Mouse (Mus musculus): ENCODE results near the gene Styk1. TPM values are rescaled to one million over a fixed set of nuclear protein-coding genes. Genes with fewer than 3 reads are reported as not detected.

Styk1 gene
- polyA plus RNA-seq, 1 experiment from 2014 or later: 0.20 TPM

GRCm38 (mm10) chr6:131382984-131383337, 29.6 kb upstream of the Styk1 start:
- Histone ChIP-seq H3K4me3 (no peak overlapping the region), H3K4me1 (peaks cover 35% of the 10 kb centered on the region), H3K27ac (replicated peaks) (no peak overlapping the region), H3K9me3 (replicated peaks) (no peaks in the 10 kb centered on the region), H3K36me3 (peaks cover 45% of the 10 kb centered on the region), H3K27me3 (ENCODE audit: low read depth, poor library complexity, severe bottlenecking) (no peaks in the 10 kb centered on the region)
- WGBS: 86% methylated on average over 3 of the region's 3 CpGs
- DNase-seq (ENCODE audit: low spot score): no peak

GRCm38 (mm10) chr6:131382232-131382983, 29.0 kb upstream of the Styk1 start:
- no peak overlapping the region for H3K27ac ChIP-seq (replicated peaks)
- DNase-seq (ENCODE audit: low spot score): no peak
- no peaks in the 10 kb centered on the region for H3K9me3 ChIP-seq (replicated peaks)
- H3K4me1 ChIP-seq: peaks cover 33% of the 10 kb centered on the region
- H3K36me3 ChIP-seq: peaks cover 50% of the 10 kb centered on the region
- H3K4me3 ChIP-seq: no peak overlapping the region
- WGBS: 73% methylated on average over 14 of the region's 14 CpGs
- no peaks in the 10 kb centered on the region for H3K27me3 ChIP-seq (ENCODE audit: low read depth, poor library complexity, severe bottlenecking)

GRCm38 (mm10) chr6:131378858-131379428, 25.5 kb upstream of the Styk1 start:
- Histone ChIP-seq H3K36me3 (peaks cover 85% of the 10 kb centered on the region), H3K4me3 (no peak overlapping the region), H3K27ac (replicated peaks) (no peak overlapping the region), H3K27me3 (ENCODE audit: low read depth, poor library complexity, severe bottlenecking) (no peaks in the 10 kb centered on the region), H3K4me1 (peaks cover 10% of the 10 kb centered on the region; the same call in 1 of the 2 replicates), H3K9me3 (replicated peaks) (no peaks in the 10 kb centered on the region)
- DNase-seq (ENCODE audit: low spot score): no peak
- 94% methylated on average over 18 of the region's 18 CpGs for WGBS

GRCm38 (mm10) chr6:131377378-131377777, 24.0 kb upstream of the Styk1 start:
- H3K4me1 ChIP-seq: peaks cover 4% of the 10 kb centered on the region; the same call in 1 of the 2 replicates
- peaks cover 98% of the 10 kb centered on the region for H3K36me3 ChIP-seq
- H3K27me3 ChIP-seq (ENCODE audit: low read depth, poor library complexity, severe bottlenecking): no peaks in the 10 kb centered on the region
- DNase-seq (ENCODE audit: low spot score): no peak
- no peak overlapping the region for H3K27ac ChIP-seq (replicated peaks)
- 95% methylated on average over 5 of the region's 5 CpGs for WGBS
- no peaks in the 10 kb centered on the region for H3K9me3 ChIP-seq (replicated peaks)
- H3K4me3 ChIP-seq: no peak overlapping the region

DNA sequence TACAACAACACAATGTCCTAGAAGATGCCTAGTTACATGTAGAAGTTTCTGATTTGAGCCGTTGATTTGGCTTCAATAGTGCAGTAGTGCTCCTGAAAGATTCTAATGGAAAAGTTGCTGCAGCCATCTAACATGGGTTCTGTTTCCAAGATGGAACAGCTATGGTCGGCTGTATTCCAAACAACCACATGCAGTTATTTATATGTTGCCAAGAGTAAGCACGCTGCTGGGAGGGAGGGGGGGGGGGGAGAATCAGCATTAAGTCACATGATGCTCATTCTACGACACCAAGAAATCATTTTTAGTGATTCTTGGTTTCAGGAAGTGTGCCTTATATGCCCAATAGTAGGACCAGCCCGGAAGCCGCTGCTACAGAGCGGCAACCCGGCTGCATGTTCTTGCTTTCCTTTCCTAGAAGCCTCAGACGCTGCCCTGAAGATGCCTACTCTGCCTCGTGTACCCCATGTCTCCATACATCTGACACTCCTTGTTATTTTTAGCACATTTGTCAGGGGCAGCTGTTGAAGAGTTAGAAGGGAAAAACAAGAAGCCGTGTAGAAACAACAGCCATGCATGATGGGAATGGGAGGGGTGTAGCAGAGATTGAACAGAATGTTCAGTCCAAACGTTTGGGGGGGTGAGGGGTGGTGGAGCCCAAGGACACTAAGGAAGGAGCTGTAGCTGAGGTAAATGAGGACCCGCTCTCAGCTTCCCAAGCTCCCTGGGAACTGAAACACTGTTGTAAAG, 21.4 kb upstream of the Styk1 start:
- WGBS: 90% methylated on average over 13 of the region's 13 CpGs
- peaks cover 99% of the 10 kb centered on the region for H3K36me3 ChIP-seq
- H3K9me3 ChIP-seq (replicated peaks): no peaks in the 10 kb centered on the region
- H3K27me3 ChIP-seq (ENCODE audit: low read depth, poor library complexity, severe bottlenecking): no peaks in the 10 kb centered on the region
- no peak overlapping the region for H3K27ac ChIP-seq (replicated peaks)
- DNase-seq (ENCODE audit: low spot score): no peak
- no peaks in the 10 kb centered on the region for H3K4me1 ChIP-seq
- no peak overlapping the region for H3K4me3 ChIP-seq

DNA sequence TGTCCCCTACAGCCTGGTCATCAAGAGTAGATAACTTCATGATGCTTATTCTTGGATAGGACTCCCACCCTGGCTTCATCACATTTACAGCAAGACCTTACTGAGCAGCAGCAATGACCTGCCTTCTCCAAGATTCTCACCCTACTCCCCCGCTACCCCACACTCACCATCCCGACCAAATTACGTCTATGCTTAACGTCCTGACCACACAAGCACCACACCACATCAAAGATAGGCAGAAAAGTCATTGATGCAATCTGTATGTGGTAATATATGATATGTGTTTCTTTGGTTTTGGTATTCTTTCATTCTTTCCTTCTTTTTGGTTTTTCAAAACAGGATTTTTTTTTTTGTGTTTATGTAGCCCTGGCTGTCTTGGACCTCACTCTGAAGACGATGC, 19.8 kb upstream of the Styk1 start:
- WGBS: 94% methylated on average over 5 of the region's 5 CpGs
- no peaks in the 10 kb centered on the region for H3K27me3 ChIP-seq (ENCODE audit: low read depth, poor library complexity, severe bottlenecking)
- H3K9me3 ChIP-seq (replicated peaks): no peaks in the 10 kb centered on the region
- no peak for DNase-seq (ENCODE audit: low spot score)
- H3K4me1 ChIP-seq: no peaks in the 10 kb centered on the region
- no peak overlapping the region for H3K4me3 ChIP-seq
- H3K36me3 ChIP-seq: peaks cover 98% of the 10 kb centered on the region
- H3K27ac ChIP-seq (replicated peaks): no peak overlapping the region

DNA sequence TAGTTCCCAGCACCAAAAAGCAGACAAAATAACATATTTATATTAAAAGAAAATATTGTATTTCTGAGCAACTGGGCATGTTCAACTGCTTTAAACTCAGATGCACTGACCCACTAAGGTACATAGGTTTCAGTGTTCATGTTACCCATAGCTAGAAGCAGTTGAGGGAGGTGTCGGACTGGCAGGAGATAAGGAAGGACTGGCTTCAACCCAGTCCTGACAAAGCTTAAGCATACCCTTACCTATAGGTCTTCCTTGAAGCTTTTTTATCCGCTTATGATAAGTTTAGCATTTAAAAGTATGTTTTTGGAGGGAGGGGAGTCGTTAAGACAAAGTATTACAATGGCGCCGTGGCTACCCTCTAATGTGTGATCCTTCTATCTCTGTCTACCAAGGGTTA, 17.4 kb upstream of the Styk1 start:
- no peak overlapping the region for H3K27ac ChIP-seq (replicated peaks)
- H3K9me3 ChIP-seq (replicated peaks): no peaks in the 10 kb centered on the region
- H3K4me3 ChIP-seq: no peak overlapping the region
- H3K27me3 ChIP-seq (ENCODE audit: low read depth, poor library complexity, severe bottlenecking): no peaks in the 10 kb centered on the region
- no peaks in the 10 kb centered on the region for H3K4me1 ChIP-seq
- WGBS: 97% methylated on average over 5 of the region's 5 CpGs
- peaks cover 98% of the 10 kb centered on the region for H3K36me3 ChIP-seq
- no peak for DNase-seq (ENCODE audit: low spot score)

DNA sequence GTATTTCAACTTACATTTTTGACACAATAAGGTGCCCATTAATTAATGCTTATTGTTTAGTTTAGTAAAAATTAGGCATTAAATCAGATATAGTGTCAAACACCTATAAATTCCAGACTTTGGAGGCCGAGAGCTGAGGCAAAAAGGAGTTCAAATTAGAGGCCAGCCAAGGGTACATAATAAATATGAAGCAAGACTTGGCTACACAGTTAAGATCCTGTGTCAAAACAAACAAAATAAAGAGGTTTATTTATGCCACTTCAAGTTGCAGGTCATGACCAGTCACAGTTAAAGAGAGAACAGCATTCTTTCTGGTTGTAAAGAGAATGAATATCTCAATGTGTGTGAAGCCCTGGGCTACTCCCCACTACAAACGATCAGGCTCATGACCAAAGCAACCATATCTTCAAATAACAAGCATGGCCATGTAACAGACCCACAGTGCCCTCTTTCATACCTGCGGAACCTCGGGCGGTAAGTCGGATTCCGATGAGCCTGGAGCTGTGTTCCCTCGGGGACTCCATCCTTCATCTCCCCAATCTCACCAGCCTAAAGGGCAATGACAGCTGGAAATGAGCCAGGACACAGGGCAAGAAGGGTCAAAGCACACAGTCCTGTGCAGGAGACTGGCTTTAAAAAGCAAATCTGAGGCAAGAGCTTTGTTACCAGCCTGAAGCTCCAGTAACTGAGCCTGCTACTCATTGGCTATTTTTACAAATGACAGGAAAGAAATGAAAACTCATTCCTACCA, 16.6 kb upstream of the Styk1 start:
- peaks cover 98% of the 10 kb centered on the region for H3K36me3 ChIP-seq
- WGBS: 93% methylated on average over 8 of the region's 8 CpGs
- no peak for DNase-seq (ENCODE audit: low spot score)

GRCm38 (mm10) chr6:131367101-131367500, 13.7 kb upstream of the Styk1 start:
- H3K27ac ChIP-seq (replicated peaks): no peak overlapping the region
- H3K4me3 ChIP-seq: no peak overlapping the region
- 66% methylated on average over 4 of the region's 4 CpGs for WGBS
- H3K36me3 ChIP-seq: peaks cover 88% of the 10 kb centered on the region
- H3K9me3 ChIP-seq (replicated peaks): no peaks in the 10 kb centered on the region
- no peaks in the 10 kb centered on the region for H3K27me3 ChIP-seq (ENCODE audit: low read depth, poor library complexity, severe bottlenecking)
- no peaks in the 10 kb centered on the region for H3K4me1 ChIP-seq
- DNase-seq (ENCODE audit: low spot score): no peak

More for the DNA sequence above, 16.6 kb upstream of the Styk1 start:
- no peaks in the 10 kb centered on the region for H3K4me1 ChIP-seq
- no peak overlapping the region for H3K4me3 ChIP-seq
- no peaks in the 10 kb centered on the region for H3K27me3 ChIP-seq (ENCODE audit: low read depth, poor library complexity, severe bottlenecking)
- no peaks in the 10 kb centered on the region for H3K9me3 ChIP-seq (replicated peaks)
- no peak overlapping the region for H3K27ac ChIP-seq (replicated peaks)

DNA sequence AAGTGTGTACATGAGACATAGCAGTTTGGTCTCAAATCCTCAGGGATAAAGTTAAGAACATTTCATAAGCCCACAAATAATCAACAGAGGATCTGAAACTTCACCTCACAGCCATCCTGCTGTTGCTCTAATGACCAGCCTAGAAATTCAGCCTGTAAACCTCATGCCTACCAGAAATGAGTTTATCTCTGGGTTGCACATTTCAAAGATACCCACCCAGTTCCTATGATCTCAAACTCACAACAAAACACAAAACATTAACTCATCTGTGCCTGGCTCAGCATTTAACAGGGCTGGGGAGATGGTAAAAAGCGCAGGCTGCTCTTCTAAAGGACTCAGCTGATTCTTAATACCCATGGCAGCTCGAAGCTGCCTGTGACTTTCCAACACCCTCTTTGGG, 11.0 kb upstream of the Styk1 start:
- no peaks in the 10 kb centered on the region for H3K27me3 ChIP-seq (ENCODE audit: low read depth, poor library complexity, severe bottlenecking)
- DNase-seq (ENCODE audit: low spot score): no peak
- no peaks in the 10 kb centered on the region for H3K9me3 ChIP-seq (replicated peaks)
- peaks cover 61% of the 10 kb centered on the region for H3K36me3 ChIP-seq
- H3K4me3 ChIP-seq: no peak overlapping the region
- H3K27ac ChIP-seq (replicated peaks): no peak overlapping the region
- no peaks in the 10 kb centered on the region for H3K4me1 ChIP-seq
- 92% methylated on average over 2 of the region's 2 CpGs for WGBS

DNA sequence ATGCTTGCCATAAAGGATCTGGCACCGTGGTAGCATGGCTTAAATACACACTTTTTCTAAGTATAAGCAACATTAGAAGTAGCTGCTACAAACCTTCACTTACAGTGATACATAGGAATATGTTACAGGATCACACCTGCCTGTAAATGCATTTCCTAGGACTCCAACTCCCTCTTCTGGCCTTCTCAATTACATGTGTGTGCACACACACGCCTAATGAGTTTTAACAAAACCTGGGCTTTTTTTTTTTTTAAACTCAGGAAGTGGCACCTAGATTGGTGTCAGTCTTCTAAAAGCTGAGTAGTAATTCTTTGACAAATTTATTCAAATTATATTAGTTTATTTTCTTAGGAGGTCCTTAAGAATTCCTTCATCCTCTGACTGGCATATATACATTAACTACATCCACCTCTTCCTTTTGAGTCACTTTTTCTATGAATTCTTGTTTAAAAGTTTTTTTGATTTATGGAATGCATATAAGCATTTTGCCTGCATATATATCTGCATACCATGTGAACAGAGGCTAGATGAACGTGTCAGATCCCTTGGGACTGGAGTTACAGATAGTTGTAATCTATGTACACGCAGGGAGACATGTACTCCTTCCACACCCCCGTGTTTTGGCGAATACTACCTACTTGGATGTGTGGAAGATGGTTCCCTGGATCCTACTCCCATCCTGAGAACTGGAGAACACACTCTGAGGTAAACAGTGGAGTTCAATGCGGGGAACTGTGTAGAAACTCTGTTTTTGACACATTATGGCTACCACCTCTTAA, 9.8 kb upstream of the Styk1 start:
- Histone ChIP-seq H3K4me3 (no peak overlapping the region), H3K9me3 (replicated peaks) (no peaks in the 10 kb centered on the region), H3K27ac (replicated peaks) (no peak overlapping the region), H3K4me1 (no peaks in the 10 kb centered on the region), H3K36me3 (peaks cover 50% of the 10 kb centered on the region), H3K27me3 (ENCODE audit: low read depth, poor library complexity, severe bottlenecking) (no peaks in the 10 kb centered on the region)
- 87% methylated on average over 7 of the region's 7 CpGs for WGBS
- DNase-seq (ENCODE audit: low spot score): no peak

DNA sequence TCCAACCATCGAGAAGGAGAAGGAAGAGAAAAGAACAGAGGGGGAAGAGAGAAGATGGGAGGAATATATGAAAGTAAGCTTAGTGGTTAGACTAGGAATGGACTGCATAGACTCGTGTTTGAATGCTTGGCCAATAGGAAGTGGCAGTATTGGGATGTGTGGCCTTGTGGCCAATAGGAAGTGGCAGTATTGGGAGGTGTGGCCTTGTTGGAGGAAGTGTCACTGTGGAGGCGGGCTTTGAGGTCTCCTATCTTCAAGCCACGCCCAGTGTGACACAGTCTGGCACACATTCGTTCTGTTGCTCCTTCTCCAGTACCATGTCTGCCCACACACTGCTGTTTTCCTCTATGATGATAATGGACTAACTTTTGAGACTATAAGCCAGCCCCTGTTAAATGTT, 7.3 kb upstream of the Styk1 start:
- WGBS: 68% methylated on average over 5 of the region's 5 CpGs
- Histone ChIP-seq H3K4me3 (no peak overlapping the region), H3K4me1 (no peaks in the 10 kb centered on the region), H3K27ac (replicated peaks) (no peak overlapping the region), H3K27me3 (ENCODE audit: low read depth, poor library complexity, severe bottlenecking) (no peaks in the 10 kb centered on the region), H3K9me3 (replicated peaks) (no peaks in the 10 kb centered on the region), H3K36me3 (peaks cover 25% of the 10 kb centered on the region)
- DNase-seq (ENCODE audit: low spot score): no peak

Data from midbrain, embryonic 10.5 days (tissue).